Mouse (Mus musculus) adrenal gland, adult (tissue): Measurements from ENCODE around the gene Dnah10.
"Not testable (repeated sequence)": the region's sequence is repeated elsewhere in the genome, so short reads cannot be mapped to it uniquely, and the experiment has no call there.

Source experiments
- DNase-seq, 2 experiments: peaks; one replicate each; pipeline ENCODE4 v3.0.0; 2022 to 2023; ENCODE audit warnings: low spot score in 1 of 2; ENCODE audit not compliant: inconsistent age in 2 of 2

Gene Dnah10

DNA sequence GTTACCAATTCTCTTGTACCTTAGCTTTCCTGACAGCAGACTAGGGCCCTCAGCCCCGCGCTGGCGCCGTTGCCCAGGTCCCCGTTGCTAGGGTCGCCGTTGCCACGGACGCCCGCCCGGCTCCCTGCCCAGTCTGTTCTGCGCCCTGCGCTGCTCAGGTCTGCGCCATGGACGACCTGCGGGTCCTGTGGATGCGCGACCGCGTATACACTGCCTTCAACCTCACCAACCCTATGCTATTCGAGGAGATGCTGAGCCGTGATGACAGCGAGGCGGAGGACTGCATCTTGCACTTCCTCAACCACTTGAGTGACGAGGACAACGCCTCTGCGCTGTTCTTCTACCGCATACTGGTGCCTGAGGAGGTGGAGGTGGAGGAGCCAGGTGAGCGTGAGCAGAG is at the start of gene Dnah10:
Gene Dnah10 (plus strand): TSS at position 89 of the 400 bp plus-strand sequence.
- no peak for DNase-seq

DNA sequence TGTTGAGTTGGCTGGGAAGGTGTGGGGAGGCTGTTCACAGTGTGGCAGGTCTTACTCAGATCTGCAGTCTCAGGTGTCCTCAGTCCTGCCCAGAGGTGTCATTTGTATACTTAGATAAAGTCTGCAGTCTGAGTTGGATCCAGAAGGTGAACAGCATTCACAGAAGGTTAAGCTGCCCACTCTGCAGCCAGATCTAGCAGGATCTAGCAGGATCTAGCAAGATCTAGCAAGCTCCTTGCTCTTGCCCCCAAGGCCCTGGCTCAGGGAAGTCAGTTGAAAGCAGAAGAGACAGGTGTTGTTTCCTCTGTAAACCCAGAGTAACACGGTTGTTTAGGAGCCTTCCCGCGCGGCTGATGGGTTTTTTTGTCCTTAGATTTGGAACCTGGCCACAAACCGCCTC is 11.1 kb upstream of the Dnah10 start:
- DNase-seq, result no peak

DNA sequence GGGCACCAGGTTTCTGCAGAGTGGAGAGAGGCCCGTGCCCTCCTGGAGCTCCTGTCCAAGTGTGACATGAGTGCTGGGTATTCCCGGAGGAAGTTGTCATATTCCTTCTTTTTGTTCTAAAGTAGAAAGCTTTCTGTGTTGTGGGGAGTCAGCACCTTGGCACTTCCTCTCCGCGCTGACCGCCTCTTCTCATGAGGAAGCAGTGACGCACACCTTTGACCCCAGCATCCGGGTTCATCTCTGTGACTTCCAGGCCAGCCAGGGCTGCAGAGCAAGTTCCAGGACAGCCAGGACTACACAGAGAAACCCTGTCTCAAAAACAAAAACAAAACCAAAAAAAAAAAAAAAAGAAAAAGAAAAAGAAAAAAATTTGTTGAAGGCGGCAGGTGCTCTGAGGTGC is 9.8 kb upstream of the Dnah10 start:
- peak; percentile 53 to 74 for DNase-seq

DNA sequence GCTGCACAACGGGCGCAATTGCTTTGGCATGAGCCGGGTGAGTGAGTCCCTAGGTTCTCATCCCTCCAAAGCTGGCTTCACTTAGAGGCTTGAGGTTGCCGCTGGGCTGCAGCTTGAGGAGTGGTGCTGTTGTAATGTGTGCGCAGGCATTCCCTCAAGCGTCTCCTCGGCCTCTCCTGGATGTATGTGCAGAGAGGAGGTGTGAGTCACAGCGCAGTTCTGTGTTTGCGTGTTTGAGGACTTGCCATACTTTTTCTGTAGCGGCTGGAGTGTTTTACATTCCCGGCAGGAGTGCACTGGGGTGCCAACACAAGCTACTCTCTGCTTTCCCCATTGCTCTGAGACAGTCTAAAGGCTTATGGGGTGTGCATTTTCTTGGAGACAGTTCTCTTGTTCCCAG is 6.9 kb upstream of the Dnah10 start:
- DNase-seq, result no peak

DNA sequence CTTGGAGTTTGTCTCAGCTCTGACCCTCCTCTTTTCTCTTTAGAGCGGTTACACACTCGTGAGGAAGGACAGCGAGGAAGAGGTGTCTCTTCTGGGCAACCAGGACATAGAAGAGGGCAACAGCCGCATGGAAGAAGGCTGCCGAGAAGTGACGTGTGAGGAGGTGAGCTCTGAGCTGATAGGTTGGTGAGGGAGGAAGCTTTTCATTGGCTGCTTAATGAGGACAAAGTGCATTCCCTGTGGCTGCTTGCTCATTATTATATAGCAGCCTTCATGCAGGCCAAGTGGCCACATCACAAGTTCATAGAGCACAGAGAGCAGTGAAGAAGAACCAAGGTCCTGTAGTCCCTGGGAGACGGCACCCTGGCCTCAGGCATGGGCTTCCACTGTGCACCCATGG is 6.5 kb upstream of the Dnah10 start:
- DNase-seq, result no peak

DNA sequence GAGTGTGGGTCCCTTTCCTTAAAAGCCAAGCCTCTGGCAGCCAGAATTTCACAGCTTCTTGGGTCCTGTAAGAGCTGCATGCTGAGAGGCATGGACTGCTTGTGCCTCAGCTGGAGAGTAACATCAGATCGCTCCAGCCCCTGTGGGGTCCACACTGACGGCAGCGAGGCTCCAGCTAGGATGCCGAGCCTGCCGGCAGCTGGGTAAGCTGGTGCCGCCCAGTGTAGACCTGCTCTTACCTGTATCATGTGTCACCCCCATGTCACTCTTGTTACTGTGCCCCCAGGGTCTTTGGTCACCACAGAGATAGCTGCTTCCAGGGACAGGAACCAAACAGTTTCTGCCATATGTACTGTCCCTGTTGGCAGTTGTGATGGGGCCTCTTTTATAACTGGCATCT is 1.8 kb upstream of the Dnah10 start:
- no peak for DNase-seq

DNA sequence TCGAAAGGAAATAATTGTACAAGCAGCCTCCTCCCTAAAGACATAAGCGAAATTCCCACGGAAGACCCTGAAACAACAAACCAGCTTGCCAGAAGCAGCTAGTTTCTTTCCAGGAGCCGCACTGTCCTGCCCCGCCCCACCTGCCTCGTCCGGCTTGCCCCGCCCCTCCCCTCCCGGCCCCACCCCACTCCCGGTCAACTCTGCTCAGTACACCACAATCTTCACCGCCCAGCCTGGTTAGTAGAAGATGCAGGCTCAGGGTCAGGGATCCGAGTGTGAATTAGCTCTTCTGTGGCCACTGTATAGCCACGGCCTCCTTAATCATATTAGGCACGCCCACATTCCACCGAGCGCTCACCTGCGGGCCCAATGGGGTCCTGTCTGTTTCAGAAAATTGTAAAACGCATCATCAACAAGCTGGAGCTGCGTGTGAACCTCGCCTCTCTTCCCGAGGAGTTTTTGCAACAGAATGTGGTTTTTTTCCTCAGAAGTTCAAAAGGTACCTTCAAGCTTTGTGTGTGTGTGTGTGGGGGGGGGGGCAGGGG is 4.8 kb downstream of the Dnah10 start:
- DNase-seq, result peak in 1 of 2 experiments; percentile 45

DNA sequence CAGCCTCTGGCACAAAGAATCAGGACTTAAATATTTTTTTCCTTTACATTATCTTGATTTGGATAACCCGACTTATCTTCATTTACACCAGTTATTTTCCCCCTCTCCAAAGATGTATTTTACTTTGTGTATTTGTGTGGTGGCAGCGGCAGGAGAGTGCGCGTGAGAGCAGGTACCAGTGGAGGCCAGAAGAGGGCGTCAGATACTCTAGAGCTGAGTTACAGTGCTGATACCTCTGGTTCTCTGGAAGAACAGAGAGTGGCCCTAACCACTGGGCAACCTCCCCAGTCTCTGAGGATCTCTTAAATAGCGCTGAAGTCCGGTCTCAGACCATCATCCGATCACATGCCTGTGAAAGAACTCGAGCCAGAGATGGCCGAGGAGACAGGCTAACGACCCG is 9.1 kb downstream of the Dnah10 start:
- DNase-seq, result no peak

DNA sequence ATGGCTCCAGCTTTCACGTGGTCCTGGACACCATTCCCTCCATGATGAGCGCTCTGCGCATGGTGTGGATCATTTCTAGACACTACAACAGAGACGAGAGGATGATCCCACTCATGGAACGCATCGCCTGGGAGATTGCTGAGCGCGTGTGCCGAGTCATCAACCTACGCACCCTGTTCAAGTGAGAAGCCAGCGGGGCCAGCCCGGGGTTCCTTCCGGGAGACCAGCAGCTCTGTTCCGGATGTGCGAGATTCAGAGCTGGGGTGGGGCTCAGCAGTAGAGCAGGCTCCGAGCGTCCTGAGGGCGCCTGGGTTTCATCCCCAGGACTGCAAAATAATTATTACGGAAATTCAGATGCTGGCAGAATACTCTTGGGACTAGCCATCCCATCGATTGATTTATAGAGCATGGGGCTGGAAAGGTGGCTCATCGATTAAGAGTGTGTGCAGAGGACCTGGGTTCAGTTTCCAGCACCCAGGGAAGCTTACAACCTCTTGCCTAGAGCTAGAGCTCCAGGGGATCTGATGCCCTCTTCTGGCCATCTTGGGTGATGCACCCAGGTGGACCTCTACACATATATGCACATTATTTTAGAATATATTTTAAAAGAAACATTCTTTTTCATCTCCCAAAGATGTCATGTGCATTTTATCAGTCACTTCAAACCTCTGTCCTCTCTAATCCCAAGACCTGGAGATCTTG is 17.2 kb downstream of the Dnah10 start:
- DNase-seq, result no peak

DNA sequence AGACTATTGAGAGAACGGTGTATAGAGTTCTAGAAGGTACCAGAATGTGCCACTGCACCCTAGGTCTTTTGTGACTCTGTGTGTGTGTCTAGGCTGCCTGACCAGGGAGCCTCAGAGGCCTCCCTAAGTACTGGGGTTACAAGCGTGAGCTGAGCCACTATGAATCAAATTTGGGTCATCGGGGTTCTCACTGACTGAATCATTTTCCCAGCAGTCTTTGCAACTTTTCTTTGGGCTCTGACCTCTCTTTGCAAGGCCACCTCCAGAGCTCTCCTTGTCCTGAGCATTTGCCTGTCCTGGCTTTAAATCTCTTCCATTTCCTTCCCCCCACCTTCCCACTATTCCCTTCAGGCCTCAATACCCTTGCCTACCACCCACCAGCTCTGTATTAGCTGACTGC is 19.0 kb downstream of the Dnah10 start:
- peak; percentile 50 to 81 for DNase-seq

DNA sequence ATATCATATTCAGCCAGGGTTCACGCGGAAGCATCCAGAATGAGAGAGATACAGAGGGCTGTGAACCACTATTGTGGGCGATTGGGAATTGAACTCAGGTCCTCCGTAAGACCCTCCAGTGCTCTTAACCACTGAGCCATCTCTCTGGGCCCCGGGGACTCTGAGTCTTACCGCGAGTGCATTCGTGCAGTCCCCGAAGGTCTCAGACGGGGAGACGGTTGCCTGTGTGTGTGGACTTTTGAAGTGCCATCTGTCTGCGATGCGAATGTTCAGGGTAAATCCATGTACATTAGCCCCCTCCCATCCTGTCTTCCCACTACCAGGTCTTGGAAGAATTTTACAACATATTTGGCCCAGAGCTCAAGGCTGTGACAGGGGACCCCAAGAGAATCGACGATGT is 21.3 kb downstream of the Dnah10 start:
- no peak for DNase-seq

DNA sequence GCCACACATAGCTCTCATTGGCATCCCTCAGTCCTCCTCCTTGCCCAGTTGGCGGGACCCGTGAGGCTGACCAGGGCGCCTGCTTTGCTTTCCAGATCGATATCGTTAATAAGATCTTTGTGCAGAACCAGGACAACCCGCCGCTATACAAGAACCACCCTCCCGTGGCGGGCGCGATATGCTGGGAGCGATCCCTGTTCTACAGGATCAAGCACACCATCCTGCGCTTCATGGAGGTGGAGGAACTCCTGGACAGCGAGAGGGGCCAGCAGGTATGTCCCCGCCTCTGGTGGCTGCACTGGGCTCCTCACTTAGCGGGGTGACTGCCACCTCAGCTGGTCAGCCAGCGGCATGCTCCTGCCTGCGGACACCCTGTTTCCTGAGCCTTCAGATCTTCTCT is 23.4 kb downstream of the Dnah10 start:
- no peak for DNase-seq

DNA sequence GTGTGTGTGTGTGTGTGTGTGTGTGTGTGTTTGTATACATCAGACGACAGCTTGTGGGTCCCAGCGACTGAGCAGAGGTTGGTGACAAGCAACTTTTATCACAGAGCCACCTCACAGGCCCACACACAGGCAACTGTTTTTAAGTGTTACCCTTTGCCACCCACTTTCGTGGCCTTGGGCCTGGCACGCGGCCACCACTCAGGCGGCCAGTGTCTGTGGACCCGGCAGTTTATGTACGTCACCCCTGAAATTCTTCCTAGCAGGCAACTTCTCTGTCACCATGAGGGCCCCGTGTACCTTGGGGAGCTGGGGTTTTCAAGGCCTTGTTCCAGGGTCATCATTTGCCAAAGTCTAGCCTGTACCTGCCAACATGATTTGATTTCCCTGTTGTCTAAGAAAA is 26.8 kb downstream of the Dnah10 start:
- DNase-seq, result peak; percentile 63 to 66

DNA sequence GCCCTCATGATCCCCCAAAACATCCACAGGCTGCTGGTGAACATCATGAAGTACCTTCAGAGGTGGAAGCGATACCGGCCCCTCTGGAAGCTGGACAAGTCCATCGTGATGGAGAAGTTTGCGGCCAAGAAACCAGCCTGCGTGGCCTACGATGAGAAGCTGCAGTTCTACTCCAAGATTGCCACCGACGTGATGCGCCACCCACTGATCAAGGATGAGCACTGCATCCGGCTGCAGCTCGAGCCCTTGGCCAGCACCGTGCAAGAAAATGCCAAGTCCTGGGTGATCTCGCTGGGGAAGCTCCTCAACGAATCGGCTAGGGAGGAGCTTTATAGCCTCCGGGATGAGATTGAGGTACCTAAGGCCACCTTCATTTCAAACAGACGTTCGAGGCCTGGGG is 36.1 kb downstream of the Dnah10 start:
- DNase-seq, result peak; percentile 41 to 63

DNA sequence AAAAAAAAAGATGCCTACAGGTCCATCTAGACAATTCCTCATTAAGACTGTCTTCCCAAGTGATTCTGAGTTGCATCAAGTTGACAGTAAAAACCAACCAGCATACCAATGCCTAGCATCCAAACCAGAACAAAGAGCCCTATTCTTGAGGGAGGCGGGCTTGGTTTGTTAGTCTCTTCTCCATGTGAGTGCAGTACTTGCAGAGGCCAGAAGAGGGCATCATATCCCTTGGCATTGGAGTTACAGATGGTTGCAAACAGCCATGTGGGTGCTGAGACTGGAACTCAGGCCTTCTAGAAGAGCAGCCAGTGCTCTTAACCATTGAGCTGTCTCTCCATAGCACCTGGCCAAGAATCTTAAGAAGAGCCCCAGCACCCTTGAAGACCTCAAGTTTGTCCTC is 36.9 kb downstream of the Dnah10 start:
- DNase-seq, result no peak

DNA sequence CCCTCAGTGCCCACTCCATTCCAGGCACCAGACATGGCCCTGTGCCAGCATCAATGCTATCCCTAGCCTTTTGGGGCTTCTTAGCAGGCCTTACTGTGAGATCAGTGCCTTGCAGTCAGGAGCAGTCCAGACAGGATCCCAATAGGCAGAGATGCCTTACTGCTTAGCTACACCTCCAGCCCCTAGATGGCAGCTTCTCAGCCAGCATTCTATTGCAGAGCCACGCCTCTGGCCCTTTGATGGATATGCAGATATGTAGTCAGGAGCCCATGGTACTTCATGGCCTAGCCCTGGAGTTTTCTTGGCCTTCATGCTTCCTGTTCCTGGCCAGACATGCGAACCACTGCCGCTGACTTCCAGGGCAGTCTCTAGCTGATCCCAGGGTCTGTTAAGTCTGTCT is 49.7 kb downstream of the Dnah10 start:
- no peak for DNase-seq

DNA sequence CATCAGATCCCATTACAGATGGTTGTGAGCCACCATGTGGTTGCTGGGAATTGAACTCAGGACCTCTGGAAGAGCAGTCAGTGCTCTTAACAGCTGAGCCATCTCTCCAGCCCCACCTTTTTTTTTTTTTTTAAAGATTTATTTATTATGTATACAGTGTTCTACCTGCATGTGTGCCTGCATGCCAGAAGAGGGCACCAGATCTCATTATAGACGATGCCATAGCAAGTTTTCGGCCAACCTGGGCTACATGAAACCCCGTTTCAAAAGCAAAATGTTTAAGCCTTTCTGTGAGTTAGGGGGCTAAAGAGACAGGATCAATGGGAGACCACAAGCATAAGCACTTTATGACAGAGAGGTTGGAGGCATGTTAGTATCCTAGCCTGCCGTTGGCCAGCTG is 51.4 kb downstream of the Dnah10 start:
- DNase-seq, result not testable (repeated sequence)

DNA sequence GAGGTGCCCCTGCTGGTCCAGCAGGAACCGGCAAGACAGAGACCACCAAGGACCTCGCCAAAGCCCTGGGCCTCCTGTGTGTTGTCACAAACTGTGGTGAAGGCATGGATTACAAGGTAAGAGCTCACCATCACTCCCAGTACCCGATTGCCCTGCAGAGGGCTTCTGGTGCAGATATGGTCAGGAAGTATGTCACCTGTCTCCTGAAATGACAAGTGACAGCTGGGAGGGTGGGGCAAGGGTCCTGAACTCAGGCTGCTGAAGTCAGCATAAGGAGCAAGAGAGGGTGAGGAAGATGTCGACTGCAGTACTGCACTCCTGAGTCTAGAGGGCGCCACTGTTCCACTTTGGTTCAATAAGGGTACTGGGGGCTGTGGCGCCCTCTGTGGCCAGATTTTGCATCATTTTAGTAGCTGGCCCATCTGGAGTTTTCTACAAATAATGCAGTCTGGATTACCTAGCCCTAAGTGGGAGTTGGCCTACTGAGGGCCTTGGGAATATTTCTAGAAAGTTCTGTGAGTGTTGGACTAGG is 52.4 kb downstream of the Dnah10 start:
- DNase-seq, result peak; percentile 54 to 83

DNA sequence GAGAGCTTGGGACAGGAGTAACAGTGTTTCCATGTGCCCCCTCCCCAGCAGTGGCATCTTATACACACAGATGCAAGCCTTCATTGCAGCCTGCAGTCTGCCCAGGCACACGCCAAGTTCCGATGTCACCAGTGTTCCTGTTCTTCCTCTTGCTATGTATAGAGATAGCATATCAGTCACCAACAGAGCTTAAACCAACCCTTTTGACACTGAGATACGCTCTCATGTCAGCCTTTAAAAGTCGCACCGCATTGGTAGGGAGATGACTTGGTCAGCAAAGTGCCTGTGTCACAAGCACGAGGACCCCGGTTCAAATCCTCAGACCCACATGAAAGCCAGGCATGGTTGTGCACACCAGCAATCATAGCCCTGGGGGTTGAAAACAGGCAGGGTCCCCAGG is 55.0 kb downstream of the Dnah10 start:
- no peak for DNase-seq

DNA sequence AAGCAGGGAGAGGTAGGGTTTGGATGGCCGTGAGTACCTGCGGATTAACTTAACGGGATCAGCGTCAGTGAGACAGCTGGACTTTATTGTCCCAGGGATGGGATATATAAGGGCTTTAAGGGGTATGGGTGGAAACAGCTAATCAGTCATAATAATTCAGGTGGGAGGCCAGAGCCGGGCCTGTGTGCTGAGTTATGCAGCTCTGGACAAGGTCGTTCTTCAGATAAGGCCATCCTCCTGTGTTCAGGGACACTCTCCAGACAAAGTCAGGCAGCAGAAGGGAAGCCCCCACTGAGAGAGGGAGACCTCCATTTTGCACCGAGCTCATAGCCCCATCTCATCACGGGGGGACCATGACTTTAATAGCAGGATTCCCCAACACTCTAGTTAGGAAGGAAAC is 56.8 kb downstream of the Dnah10 start:
- DNase-seq, result peak; percentile 67 to 80

DNA sequence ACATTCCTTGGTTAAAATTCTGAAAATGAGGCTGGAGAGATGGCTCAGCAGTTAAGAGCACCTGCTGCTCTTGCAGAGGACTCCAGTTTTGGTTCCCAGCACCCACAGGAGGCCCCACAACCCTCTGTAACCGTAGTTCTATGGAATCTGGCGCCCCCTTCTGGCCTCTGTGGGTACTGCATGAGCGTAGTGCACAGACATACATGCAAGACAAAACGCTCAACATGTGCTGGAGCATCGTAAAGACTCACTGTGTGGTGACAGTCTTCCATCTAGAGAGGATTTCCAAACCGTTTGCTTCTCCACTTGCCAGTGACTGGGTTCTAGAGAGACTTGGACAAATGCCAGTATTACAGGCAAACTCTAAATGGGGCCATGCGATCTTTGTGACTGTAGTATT is 60.8 kb downstream of the Dnah10 start:
- no peak for DNase-seq

DNA sequence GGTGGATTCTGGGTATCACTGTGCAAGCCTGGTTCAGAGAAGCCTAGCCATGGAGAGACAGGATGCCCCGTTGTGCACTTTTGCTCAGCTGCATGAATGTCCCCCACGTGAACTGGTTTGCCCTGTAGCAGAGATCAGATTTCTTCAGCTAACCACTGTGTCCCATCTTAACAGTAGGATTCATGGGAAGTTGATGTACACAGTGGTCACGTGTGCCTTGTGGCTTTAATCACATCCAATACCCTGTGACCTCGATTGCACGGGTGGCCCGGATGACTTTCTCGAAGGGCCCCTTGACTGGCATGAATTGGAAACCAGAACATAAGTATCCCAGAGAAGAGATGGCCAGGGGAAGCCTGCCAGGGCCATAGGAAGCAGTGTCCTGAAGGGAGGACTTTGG is 67.2 kb downstream of the Dnah10 start:
- DNase-seq, result no peak
